Mouse (Mus musculus): ENCODE measurements at regions not wholly inside any gene's neighbourhood (a gene's known extent, or its start where the extent isn't known, plus 50 kb on each side); places are given as distances from the start of the nearest gene placed in this dataset.
A peak's percentile ranks its signal among the peaks of the same experiment; 100 is the strongest.

DNA sequence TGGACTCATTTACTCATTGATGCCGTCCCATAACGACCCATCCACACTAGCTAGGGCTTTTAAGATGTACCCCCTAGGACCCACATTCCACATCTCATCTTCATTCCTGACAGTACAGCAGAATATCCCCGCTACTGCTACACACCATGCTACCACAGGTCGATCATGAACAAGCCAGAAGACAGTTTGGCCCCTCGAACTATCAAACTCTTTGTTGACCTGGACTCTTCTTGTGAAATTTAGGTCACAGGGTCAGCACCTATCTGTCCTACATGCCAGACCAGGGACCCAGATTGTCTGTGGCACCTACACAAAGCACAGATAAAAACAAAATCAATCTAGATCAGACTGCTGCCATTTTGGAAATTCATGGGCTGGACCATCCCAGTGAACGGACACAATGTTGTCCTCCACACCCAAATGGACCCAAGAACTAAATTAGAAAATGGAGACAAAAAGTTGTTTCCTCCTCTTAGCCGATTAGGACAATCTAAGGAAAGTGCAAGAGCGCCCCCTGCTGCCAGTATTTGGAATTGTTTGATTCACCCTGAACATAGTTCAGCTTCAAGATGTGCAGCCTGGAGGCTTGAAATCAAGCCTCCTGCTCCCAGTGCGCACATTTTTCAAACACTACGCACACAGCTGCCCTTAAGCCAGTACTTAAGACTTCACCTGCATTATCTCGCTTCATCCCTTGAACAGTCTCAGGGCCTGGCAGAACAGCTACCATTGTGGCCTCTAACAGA is 192.6 kb downstream of the Gsdmc2 start:
- TF ChIP-seq MAFK (IDR thresholded peaks at IDR 0.05; ENCODE audit: insufficient read depth, low read depth, low read length) (no peak), ZC3H11A (IDR thresholded peaks at IDR 0.05; ENCODE audit: borderline replicate concordance, low read depth, low read length) (peak; percentile 71; the same call in 1 of the 2 replicates)
- in situ Hi-C loops (cut with MboI; ENCODE audit: low sequenced_read_pairs in 2 of 2, unreplicated experiment in 2 of 2) = no loop called here
- H3K4me1 ChIP-seq (ENCODE audit: control insufficient read depth in 2 of 2, insufficient read depth in 2 of 2, low read length in 2 of 2, poor library complexity in 1 of 2) = no peaks in the 10 kb centered on the region
- H3K27ac ChIP-seq (ENCODE audit: insufficient read depth, low read depth, low read length, poor library complexity, severe bottlenecking) = no peak overlapping the region
- H3K9ac ChIP-seq (ENCODE audit: insufficient read depth, low read depth, low read length, poor library complexity, severe bottlenecking) = no peak overlapping the region
- no peaks in the 10 kb centered on the region for H3K36me3 ChIP-seq (ENCODE audit: control insufficient read depth, insufficient read depth, low read length, poor library complexity, severe bottlenecking)
- DNase-seq (ENCODE audit: low read depth, low spot score) = peak; percentile 59
- H3K4me3 ChIP-seq (ENCODE audit: insufficient read depth in 1 of 2, low read depth in 1 of 2, low read length in 2 of 2, poor library complexity in 1 of 2, severe bottlenecking in 1 of 2) = no peak overlapping the region
- H3K9me3 ChIP-seq (ENCODE audit: control insufficient read depth, insufficient read depth, low read depth, low read length) = no peaks in the 10 kb centered on the region

DNA sequence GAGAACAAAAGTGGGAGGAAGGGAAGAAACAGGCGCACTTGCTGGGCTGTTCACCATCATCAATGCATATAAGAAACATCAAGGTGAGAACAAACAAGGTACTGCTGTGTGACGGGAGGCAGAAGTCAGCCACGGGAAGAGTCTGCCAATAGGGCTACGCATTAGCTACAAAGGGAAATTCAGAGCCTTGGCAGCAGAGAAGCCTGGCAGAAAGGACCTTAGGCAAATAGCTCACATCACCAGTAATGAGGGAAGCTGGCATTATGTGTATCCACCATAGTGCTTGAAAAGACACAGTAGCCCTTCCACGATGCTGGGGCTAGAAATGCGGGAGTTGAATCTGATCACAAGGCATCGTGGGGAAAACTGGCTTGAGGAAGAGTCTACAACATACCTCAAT is 193.9 kb downstream of the Gsdmc2 start:
- H3K27ac ChIP-seq (ENCODE audit: insufficient read depth, low read depth, low read length, poor library complexity, severe bottlenecking) = no peak overlapping the region
- H3K9me3 ChIP-seq (ENCODE audit: control insufficient read depth, insufficient read depth, low read depth, low read length) = no peaks in the 10 kb centered on the region
- TF ChIP-seq ZNF384 (IDR thresholded peaks at IDR 0.05; ENCODE audit: low read depth, low read length) (no peak), MAFK (IDR thresholded peaks at IDR 0.05; ENCODE audit: insufficient read depth, low read depth, low read length) (no peak), HCFC1 (IDR thresholded peaks at IDR 0.05; ENCODE audit: borderline replicate concordance, insufficient read depth, low read length) (no peak), ZC3H11A (IDR thresholded peaks at IDR 0.05; ENCODE audit: borderline replicate concordance, low read depth, low read length) (no peak), CHD2 (IDR thresholded peaks at IDR 0.05; ENCODE audit: low read depth, low read length) (no peak)
- no peak for DNase-seq (ENCODE audit: low read depth, low spot score)
- in situ Hi-C loops (cut with MboI; ENCODE audit: low sequenced_read_pairs in 2 of 2, unreplicated experiment in 2 of 2) = no loop called here
- no peak overlapping the region for H3K9ac ChIP-seq (ENCODE audit: insufficient read depth, low read depth, low read length, poor library complexity, severe bottlenecking)
- H3K4me1 ChIP-seq (ENCODE audit: control insufficient read depth in 2 of 2, insufficient read depth in 2 of 2, low read length in 2 of 2, poor library complexity in 1 of 2) = no peaks in the 10 kb centered on the region
- H3K36me3 ChIP-seq (ENCODE audit: control insufficient read depth, insufficient read depth, low read length, poor library complexity, severe bottlenecking) = no peaks in the 10 kb centered on the region
- H3K4me3 ChIP-seq (ENCODE audit: insufficient read depth in 1 of 2, low read depth in 1 of 2, low read length in 2 of 2, poor library complexity in 1 of 2, severe bottlenecking in 1 of 2) = no peak overlapping the region

DNA sequence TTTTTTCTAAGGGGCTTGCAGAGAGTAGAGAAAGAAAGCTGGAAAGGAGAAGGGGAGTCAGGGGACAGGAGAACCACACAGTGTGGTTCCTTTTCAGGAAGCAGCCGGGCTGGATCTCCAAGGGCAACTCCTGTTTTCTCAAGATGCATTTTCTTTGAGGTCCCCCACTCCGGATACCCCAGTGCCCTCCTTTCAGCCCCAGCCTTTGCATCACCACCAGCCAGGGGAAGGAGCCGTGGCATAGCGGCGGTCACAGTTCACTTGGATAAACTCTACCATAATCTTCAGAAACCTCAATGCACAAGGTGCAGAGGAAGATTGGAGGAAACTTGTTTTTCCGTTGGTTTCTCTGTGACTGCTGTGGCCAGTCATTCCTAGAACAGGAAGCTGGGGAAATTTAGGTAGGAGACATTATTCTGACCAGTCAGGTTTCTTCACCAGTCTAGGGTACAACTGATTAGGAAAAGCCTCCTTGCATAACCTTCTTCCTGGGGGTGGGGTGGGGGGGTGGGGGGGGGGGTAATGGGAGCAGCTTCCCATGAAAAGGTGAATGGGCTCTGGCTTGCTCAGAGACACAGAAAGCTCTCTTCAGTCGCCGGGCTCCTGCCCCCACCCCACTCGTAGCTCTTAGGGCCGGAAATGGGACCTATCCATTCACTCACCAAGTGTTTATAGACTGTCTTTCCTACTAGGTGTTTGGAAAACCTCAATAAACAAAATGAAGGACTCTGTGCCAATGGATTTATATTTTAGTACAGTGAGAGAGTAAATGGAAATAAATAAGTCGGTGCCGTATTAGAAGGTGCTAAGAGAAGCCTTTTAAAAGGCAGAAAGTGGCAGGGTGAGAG is 196.6 kb downstream of the Gsdmc2 start:
- Histone ChIP-seq H3K27ac (ENCODE audit: insufficient read depth, low read depth, low read length, poor library complexity, severe bottlenecking) (no peak overlapping the region), H3K9ac (ENCODE audit: insufficient read depth, low read depth, low read length, poor library complexity, severe bottlenecking) (no peak overlapping the region), H3K9me3 (ENCODE audit: control insufficient read depth, insufficient read depth, low read depth, low read length) (no peaks in the 10 kb centered on the region), H3K4me3 (ENCODE audit: insufficient read depth in 1 of 2, low read depth in 1 of 2, low read length in 2 of 2, poor library complexity in 1 of 2, severe bottlenecking in 1 of 2) (no peak overlapping the region), H3K36me3 (ENCODE audit: control insufficient read depth, insufficient read depth, low read length, poor library complexity, severe bottlenecking) (no peaks in the 10 kb centered on the region), H3K4me1 (ENCODE audit: control insufficient read depth in 2 of 2, insufficient read depth in 2 of 2, low read length in 2 of 2, poor library complexity in 1 of 2) (no peaks in the 10 kb centered on the region)
- in situ Hi-C loops (cut with MboI; ENCODE audit: low sequenced_read_pairs in 2 of 2, unreplicated experiment in 2 of 2) = no loop called here
- no peak for DNase-seq (ENCODE audit: low read depth, low spot score)
- no peak for TF ChIP-seq CHD2 (IDR thresholded peaks at IDR 0.05; ENCODE audit: low read depth, low read length)
- TF ChIP-seq HCFC1 (IDR thresholded peaks at IDR 0.05; ENCODE audit: borderline replicate concordance, insufficient read depth, low read length) = no peak
- TF ChIP-seq MAFK (IDR thresholded peaks at IDR 0.05; ENCODE audit: insufficient read depth, low read depth, low read length) = no peak
- no peak for TF ChIP-seq ZNF384 (IDR thresholded peaks at IDR 0.05; ENCODE audit: low read depth, low read length)
- TF ChIP-seq ZC3H11A (IDR thresholded peaks at IDR 0.05; ENCODE audit: borderline replicate concordance, low read depth, low read length) = no peak

DNA sequence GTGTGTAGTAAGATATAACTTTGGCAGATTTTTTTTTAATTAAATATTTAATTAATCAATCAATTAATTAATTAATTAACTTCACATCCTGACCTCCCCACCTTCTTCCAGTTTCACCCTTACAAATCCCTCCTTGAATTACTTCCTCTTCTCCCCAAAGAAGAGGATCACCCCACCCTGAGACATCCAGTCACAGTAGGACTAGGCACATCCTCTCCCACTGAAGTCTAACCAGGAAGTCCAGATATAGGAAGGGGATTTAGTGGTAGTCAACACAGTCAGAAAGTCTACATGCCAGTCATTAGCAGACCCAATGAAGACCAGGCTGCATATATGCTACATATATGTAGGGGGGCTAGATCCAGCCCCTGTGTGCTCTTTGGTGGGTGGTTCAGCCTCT is 220.2 kb downstream of the Gsdmc2 start:
- no peaks in the 10 kb centered on the region for H3K4me1 ChIP-seq (ENCODE audit: control insufficient read depth in 2 of 2, insufficient read depth in 2 of 2, low read length in 2 of 2, poor library complexity in 1 of 2)
- no peak for TF ChIP-seq HCFC1 (IDR thresholded peaks at IDR 0.05; ENCODE audit: borderline replicate concordance, insufficient read depth, low read length)
- TF ChIP-seq CHD2 (IDR thresholded peaks at IDR 0.05; ENCODE audit: low read depth, low read length) = no peak
- no peak for TF ChIP-seq MAFK (IDR thresholded peaks at IDR 0.05; ENCODE audit: insufficient read depth, low read depth, low read length)
- TF ChIP-seq ZNF384 (IDR thresholded peaks at IDR 0.05; ENCODE audit: low read depth, low read length) = no peak
- no peak for TF ChIP-seq ZC3H11A (IDR thresholded peaks at IDR 0.05; ENCODE audit: borderline replicate concordance, low read depth, low read length)
- H3K9me3 ChIP-seq (ENCODE audit: control insufficient read depth, insufficient read depth, low read depth, low read length) = no peaks in the 10 kb centered on the region
- DNase-seq (ENCODE audit: low read depth, low spot score) = no peak
- in situ Hi-C loops (cut with MboI; ENCODE audit: low sequenced_read_pairs in 2 of 2, unreplicated experiment in 2 of 2) = no loop called here
- H3K36me3 ChIP-seq (ENCODE audit: control insufficient read depth, insufficient read depth, low read length, poor library complexity, severe bottlenecking) = no peaks in the 10 kb centered on the region
- H3K4me3 ChIP-seq (ENCODE audit: insufficient read depth in 1 of 2, low read depth in 1 of 2, low read length in 2 of 2, poor library complexity in 1 of 2, severe bottlenecking in 1 of 2) = no peak overlapping the region
- H3K9ac ChIP-seq (ENCODE audit: insufficient read depth, low read depth, low read length, poor library complexity, severe bottlenecking) = no peak overlapping the region
- H3K27ac ChIP-seq (ENCODE audit: insufficient read depth, low read depth, low read length, poor library complexity, severe bottlenecking) = no peak overlapping the region

Data from ES-E14 (cell line).